Mouse (Mus musculus): ENCODE measurements around the gene Tubgcp2. TPM values are rescaled to one million over a fixed set of nuclear protein-coding genes. Genes with fewer than 3 reads are reported as not detected.

The Tubgcp2 gene
- polyA plus RNA-seq (2015; fragmentation: Illumina TruSeq; extraction: RNeasy Lipid Tissue Mini Kit (QIAGEN cat#74804); ENCODE audit: insufficient read depth, low read depth, low replicate concordance): 4.0 TPM

DNA sequence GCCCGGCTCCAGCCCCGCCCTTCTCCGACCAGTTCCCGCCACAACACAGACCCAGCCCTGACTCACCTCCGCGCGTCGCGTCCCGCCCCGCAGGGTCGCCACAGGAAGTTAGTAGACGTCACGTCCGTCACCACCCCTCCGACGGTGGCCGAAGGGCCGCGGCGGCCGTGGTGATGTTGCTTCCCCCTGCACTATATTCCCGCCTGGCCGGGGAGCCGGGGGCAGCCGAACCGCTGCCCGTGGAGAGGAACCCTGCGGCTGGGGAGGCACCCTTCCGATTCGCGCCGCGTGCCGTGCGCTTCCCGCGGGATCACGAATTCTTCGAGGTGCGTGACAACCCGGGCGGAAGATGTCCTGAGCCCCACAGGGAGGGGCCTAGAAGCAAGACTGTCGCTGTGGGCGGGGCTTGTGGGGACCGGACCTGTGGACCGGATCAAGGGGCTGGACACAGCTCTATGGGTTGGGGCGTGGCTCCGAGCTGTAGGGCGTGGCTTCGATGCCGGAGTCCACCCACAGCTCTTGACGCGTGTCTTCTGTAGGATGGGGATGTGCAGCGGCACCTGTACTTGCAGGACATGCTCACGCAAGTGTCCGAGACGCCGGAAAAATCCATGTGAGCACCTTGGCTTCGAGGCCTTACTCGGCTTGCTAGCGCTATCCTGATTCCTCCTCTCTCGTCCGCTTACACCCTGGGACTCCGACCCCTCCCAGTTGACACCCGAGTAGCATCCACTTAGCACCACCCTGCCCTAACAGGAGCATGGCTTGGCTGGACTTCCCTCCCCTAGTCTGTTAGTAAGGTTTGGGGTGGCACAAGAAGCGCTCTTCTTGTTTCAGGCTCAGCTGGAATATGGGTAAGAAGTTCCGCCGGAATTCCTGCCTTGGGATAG lies at the start of gene Tubgcp2, which contains the start of gene Zfp511:
Gene Tubgcp2, minus strand, starts transcription at position 389 of the 890 bp plus-strand sequence.
Gene Zfp511, plus strand, starts transcription at position 111 of the 890 bp plus-strand sequence.

DNA sequence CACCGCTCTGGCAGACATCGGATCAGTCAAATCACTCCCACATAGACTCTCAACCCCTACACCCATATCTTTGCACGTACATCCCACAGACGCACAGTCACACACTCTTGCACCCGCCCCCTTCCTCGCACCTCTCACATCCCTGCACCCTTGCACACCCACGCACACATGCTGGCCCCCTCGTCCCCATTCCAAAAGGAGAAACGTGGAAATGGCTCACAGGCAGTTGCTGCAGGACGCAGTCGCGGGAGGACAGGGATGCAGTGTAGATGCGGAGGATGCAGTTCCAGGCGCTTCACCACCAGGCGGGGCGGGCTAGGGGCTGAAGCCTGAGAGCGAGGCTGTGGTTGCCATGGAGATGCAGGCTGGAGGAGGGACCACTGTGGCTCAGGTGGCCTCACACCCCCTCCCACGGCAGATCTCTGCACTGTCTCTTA lies 45.8 kb upstream of the Tubgcp2 start, which contains the start of gene Caly:
Gene Caly, minus strand, starts transcription at position 307 of the 437 bp plus-strand sequence.

DNA sequence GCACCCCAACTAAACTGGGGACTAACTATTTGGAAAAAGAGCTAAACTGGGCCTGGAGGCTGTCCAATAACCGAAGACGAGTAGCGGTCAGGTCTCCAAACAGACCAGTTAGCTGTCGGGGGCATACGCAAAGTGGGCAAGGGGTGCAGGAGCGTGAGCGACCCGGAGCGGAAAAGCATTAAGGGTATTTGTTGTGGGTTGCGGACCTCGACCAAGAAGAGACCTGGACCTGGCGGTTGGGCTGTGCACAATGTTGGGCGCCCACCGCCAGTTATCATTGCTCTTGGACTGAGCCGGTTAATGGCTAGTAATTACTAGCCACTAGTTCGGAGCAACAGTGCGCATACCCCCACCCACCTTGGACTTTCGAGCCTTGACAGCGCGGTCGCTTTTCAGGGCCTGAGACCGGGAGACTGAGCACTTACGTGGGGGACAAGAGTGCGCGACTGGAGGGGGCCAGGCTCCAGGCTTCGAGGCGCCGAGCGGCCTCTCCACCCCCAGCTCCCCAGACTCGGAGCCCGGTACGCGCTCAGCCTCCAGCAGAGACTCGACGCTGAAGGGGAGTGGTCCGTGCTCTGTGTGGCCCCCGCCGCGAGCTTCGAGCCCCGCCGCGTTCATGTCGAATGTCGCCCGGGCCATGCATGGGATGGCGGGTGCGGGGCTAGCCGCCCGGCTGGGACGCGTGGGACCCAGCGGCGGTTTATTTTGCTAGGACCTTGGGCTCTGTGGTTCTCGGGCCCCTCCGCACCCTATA lies 12.1 kb upstream of the Tubgcp2 start, which contains the start of gene Msx3:
Gene Msx3, minus strand, starts transcription at position 729 of the 754 bp plus-strand sequence.

DNA sequence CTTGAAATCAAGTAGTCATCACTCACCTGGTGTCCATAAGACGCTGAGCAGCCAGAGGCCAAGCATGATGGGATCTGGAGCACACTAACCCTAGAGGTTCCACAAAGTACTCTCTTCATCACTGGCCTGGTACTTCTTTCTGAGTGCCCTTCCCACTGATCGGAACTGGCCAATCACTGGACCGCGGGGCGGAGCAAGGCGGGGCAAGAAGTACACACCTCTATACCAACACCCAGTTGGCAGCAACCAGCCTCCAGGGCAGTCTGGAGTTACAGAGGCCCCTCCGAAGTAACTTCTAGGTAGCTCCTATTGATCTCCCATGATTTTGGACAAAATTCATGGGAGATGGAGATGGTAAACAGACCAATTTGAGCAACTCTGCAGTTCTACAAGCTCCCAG lies 44.1 kb downstream of the Tubgcp2 start, which contains the start of gene Adam8:
Gene Adam8, minus strand, starts transcription at position 157 of the 400 bp plus-strand sequence.

DNA sequence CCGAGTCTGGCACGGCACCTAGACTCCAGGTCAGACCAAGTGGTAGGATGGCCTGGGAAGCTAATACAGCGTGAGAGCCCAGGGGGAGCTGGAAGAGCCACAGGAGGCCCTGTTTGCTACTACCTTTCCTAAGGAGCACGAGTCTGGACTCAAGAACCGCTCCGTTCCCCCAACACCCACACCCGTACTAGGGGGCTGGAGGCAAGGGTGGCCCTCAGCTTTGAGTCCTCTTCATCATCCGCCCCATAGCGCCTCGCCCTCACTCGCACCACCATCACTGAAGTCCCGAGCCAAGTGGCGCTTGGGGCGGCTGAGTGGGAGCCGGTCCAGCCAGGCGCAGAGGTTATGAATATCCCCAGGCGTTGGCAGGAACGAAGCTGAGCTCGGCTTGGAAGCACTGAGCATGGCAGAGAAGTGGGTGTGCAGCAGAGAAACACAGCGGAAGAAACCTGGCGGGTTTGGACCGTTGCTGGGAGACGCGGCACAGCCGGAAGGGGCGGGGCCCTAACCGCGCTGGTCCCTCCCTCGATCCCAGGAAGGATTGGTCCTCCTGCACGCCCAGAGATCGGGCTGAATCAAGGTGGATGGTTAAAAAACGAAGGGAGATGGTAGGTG lies 58.1 kb downstream of the Tubgcp2 start, which contains the start of gene 6430531B16Rik:
Gene 6430531B16Rik, minus strand, starts transcription at position 478 of the 615 bp plus-strand sequence.

Other genes starting within 250 kb of the Tubgcp2 start
- not detected for gene Adgra1, start 202.5 kb downstream of the Tubgcp2 start, polyA plus RNA-seq (2015; fragmentation: Illumina TruSeq; extraction: RNeasy Lipid Tissue Mini Kit (QIAGEN cat#74804); ENCODE audit: insufficient read depth, low read depth, low replicate concordance)
- gene Kndc1, start 142.0 kb downstream of the Tubgcp2 start, polyA plus RNA-seq (2015; fragmentation: Illumina TruSeq; extraction: RNeasy Lipid Tissue Mini Kit (QIAGEN cat#74804); ENCODE audit: insufficient read depth, low read depth, low replicate concordance): 0.31 TPM
- not detected for gene Utf1, start 92.9 kb downstream of the Tubgcp2 start, polyA plus RNA-seq (2015; fragmentation: Illumina TruSeq; extraction: RNeasy Lipid Tissue Mini Kit (QIAGEN cat#74804); ENCODE audit: insufficient read depth, low read depth, low replicate concordance)
- not detected for gene 6430531B16Rik, start 57.9 kb downstream of the Tubgcp2 start, polyA plus RNA-seq (2015; fragmentation: Illumina TruSeq; extraction: RNeasy Lipid Tissue Mini Kit (QIAGEN cat#74804); ENCODE audit: insufficient read depth, low read depth, low replicate concordance)
- 0.85 TPM for gene Adam8, start 44.1 kb downstream of the Tubgcp2 start, polyA plus RNA-seq (2015; fragmentation: Illumina TruSeq; extraction: RNeasy Lipid Tissue Mini Kit (QIAGEN cat#74804); ENCODE audit: insufficient read depth, low read depth, low replicate concordance)
- gene Zfp511, start 278 bp downstream of the Tubgcp2 start, polyA plus RNA-seq (2015; fragmentation: Illumina TruSeq; extraction: RNeasy Lipid Tissue Mini Kit (QIAGEN cat#74804); ENCODE audit: insufficient read depth, low read depth, low replicate concordance): 14.4 TPM
- not detected for gene Msx3, start 12.4 kb upstream of the Tubgcp2 start, polyA plus RNA-seq (2015; fragmentation: Illumina TruSeq; extraction: RNeasy Lipid Tissue Mini Kit (QIAGEN cat#74804); ENCODE audit: insufficient read depth, low read depth, low replicate concordance)
- not detected for gene Caly, start 45.9 kb upstream of the Tubgcp2 start, polyA plus RNA-seq (2015; fragmentation: Illumina TruSeq; extraction: RNeasy Lipid Tissue Mini Kit (QIAGEN cat#74804); ENCODE audit: insufficient read depth, low read depth, low replicate concordance)
- not detected for gene Prap1, start 56.7 kb upstream of the Tubgcp2 start, polyA plus RNA-seq (2015; fragmentation: Illumina TruSeq; extraction: RNeasy Lipid Tissue Mini Kit (QIAGEN cat#74804); ENCODE audit: insufficient read depth, low read depth, low replicate concordance)
- 41.4 TPM for gene Fuom, start 65.8 kb upstream of the Tubgcp2 start, polyA plus RNA-seq (2015; fragmentation: Illumina TruSeq; extraction: RNeasy Lipid Tissue Mini Kit (QIAGEN cat#74804); ENCODE audit: insufficient read depth, low read depth, low replicate concordance)
- 3.7 TPM for gene Paox, start 79.1 kb upstream of the Tubgcp2 start, polyA plus RNA-seq (2015; fragmentation: Illumina TruSeq; extraction: RNeasy Lipid Tissue Mini Kit (QIAGEN cat#74804); ENCODE audit: insufficient read depth, low read depth, low replicate concordance)
- gene Echs1, start 79.8 kb upstream of the Tubgcp2 start, polyA plus RNA-seq (2015; fragmentation: Illumina TruSeq; extraction: RNeasy Lipid Tissue Mini Kit (QIAGEN cat#74804); ENCODE audit: insufficient read depth, low read depth, low replicate concordance): 20.1 TPM
- gene Mtg1, start 100.9 kb upstream of the Tubgcp2 start, polyA plus RNA-seq (2015; fragmentation: Illumina TruSeq; extraction: RNeasy Lipid Tissue Mini Kit (QIAGEN cat#74804); ENCODE audit: insufficient read depth, low read depth, low replicate concordance): 4.7 TPM
- gene Sprn, start 118.2 kb upstream of the Tubgcp2 start, polyA plus RNA-seq (2015; fragmentation: Illumina TruSeq; extraction: RNeasy Lipid Tissue Mini Kit (QIAGEN cat#74804); ENCODE audit: insufficient read depth, low read depth, low replicate concordance): 0.39 TPM
- not detected for gene Olfr522, start 128.1 kb upstream of the Tubgcp2 start, polyA plus RNA-seq (2015; fragmentation: Illumina TruSeq; extraction: RNeasy Lipid Tissue Mini Kit (QIAGEN cat#74804); ENCODE audit: insufficient read depth, low read depth, low replicate concordance)
- gene Olfr523, start 136.5 kb upstream of the Tubgcp2 start, polyA plus RNA-seq (2015; fragmentation: Illumina TruSeq; extraction: RNeasy Lipid Tissue Mini Kit (QIAGEN cat#74804); ENCODE audit: insufficient read depth, low read depth, low replicate concordance): not detected
- not detected for gene Olfr524, start 169.3 kb upstream of the Tubgcp2 start, polyA plus RNA-seq (2015; fragmentation: Illumina TruSeq; extraction: RNeasy Lipid Tissue Mini Kit (QIAGEN cat#74804); ENCODE audit: insufficient read depth, low read depth, low replicate concordance)
- not detected for gene Cd163l1, start 181.6 kb upstream of the Tubgcp2 start, polyA plus RNA-seq (2015; fragmentation: Illumina TruSeq; extraction: RNeasy Lipid Tissue Mini Kit (QIAGEN cat#74804); ENCODE audit: insufficient read depth, low read depth, low replicate concordance)
- gene 5830411N06Rik, start 210.6 kb upstream of the Tubgcp2 start, polyA plus RNA-seq (2015; fragmentation: Illumina TruSeq; extraction: RNeasy Lipid Tissue Mini Kit (QIAGEN cat#74804); ENCODE audit: insufficient read depth, low read depth, low replicate concordance): not detected

All from pancreas, adult 10 weeks (tissue).